Mouse (Mus musculus) lung, embryonic 16.5 days (tissue): ENCODE measurements at regions not wholly inside any gene's neighbourhood (a gene's known extent, or its start where the extent isn't known, plus 50 kb on each side); places are given as distances from the start of the nearest gene placed in this dataset.

ENCODE experiments used
- ATAC-seq: fragments of 200-750 bp; cut with Nextera tagmentation; 2 replicates; pipeline ENCODE4 v1.8.0; 2017; ENCODE audit warnings: low read depth, mild to moderate bottlenecking, moderate library complexity
- H3K27ac ChIP-seq: fragments of 300-500 bp; sonication (generic); 2 replicates; pipeline ENCODE4 v1.5.1; 2014; ENCODE audit warnings: mild to moderate bottlenecking, control low read depth, low read length
- H3K27me3 ChIP-seq: fragments of 300-500 bp; sonication (generic); 2 replicates; pipeline ENCODE4 v1.6.1; 2014; ENCODE audit warnings: low read depth, low read length, mixed read lengths; ENCODE audit not compliant: control insufficient read depth, insufficient read depth
- H3K36me3 ChIP-seq: fragments of 300-500 bp; sonication (generic); 2 replicates; pipeline ENCODE4 v1.6.1; 2014; ENCODE audit warnings: low read length; ENCODE audit not compliant: control insufficient read depth, insufficient read depth
- H3K4me1 ChIP-seq: fragments of 300-500 bp; sonication (generic); replicated peaks from 2 replicates; pipeline ENCODE4 v1.6.1; 2014; ENCODE audit warnings: low read length, mixed read lengths; ENCODE audit not compliant: control insufficient read depth, insufficient read depth
- H3K4me2 ChIP-seq: fragments of 300-500 bp; sonication (generic); 2 replicates; pipeline ENCODE4 v1.6.1; 2014; ENCODE audit warnings: low read depth, low read length, control low read depth
- H3K4me3 ChIP-seq: fragments of 300-500 bp; sonication (generic); 2 replicates; pipeline ENCODE4 v1.5.1; 2014; ENCODE audit warnings: mild to moderate bottlenecking, low read length, control low read depth
- H3K9ac ChIP-seq: fragments of 300-500 bp; sonication (generic); 2 replicates; pipeline ENCODE4 v1.6.1; 2014; ENCODE audit warnings: low read length, control low read depth
- H3K9me3 ChIP-seq: fragments of 300-500 bp; sonication (generic); 2 replicates; pipeline ENCODE4 v1.6.1; 2016; ENCODE audit warnings: low read length; ENCODE audit not compliant: control insufficient read depth
- WGBS: fragments of 180-500 bp; shearing (Covaris S2); extraction: QIAGEN DNeasy Blood & Tissue Kit; methylation state at CpG from one replicate; pipeline ENCODE4 v1.1.7; 2014; 5-methylcytosine and 5-hydroxymethylcytosine counted together

GRCm38 (mm10) chr1:42777416-42777815 is 73.6 kb upstream of the Mrps9 start:
- Histone ChIP-seq H3K4me1 (no peaks in the 10 kb centered on the region), H3K27ac (no peak overlapping the region), H3K4me3 (no peak overlapping the region), H3K9ac (no peak overlapping the region), H3K4me2 (no peak overlapping the region), H3K9me3 (no peaks in the 10 kb centered on the region), H3K36me3 (no peaks in the 10 kb centered on the region), H3K27me3 (no peaks in the 10 kb centered on the region)
- WGBS, result 85% methylated on average over 1 of the region's 1 CpGs
- ATAC-seq, result no peak

- Histone ChIP-seq H3K9me3 (no peaks in the 10 kb centered on the region), H3K36me3 (no peaks in the 10 kb centered on the region), H3K4me3 (no peak overlapping the region), H3K4me1 (no peaks in the 10 kb centered on the region), H3K4me2 (no peak overlapping the region), H3K9ac (no peak overlapping the region), H3K27ac (no peak overlapping the region), H3K27me3 (no peaks in the 10 kb centered on the region)
- no peak for ATAC-seq
- 45% methylated on average over 5 of the region's 5 CpGs for WGBS
Measured at GRCm38 (mm10) chr1:42779761-42780160, 71.3 kb upstream of the Mrps9 start.

- no peaks in the 10 kb centered on the region for H3K9me3 ChIP-seq
- H3K9ac ChIP-seq, result no peak overlapping the region
- H3K4me3 ChIP-seq, result no peak overlapping the region
- no peaks in the 10 kb centered on the region for H3K4me1 ChIP-seq
- WGBS, result 68% methylated on average over 15 of the region's 15 CpGs
- no peak overlapping the region for H3K27ac ChIP-seq
- H3K4me2 ChIP-seq, result no peak overlapping the region
- no peaks in the 10 kb centered on the region for H3K36me3 ChIP-seq
- H3K27me3 ChIP-seq, result no peaks in the 10 kb centered on the region
- no peak for ATAC-seq
Measured at GRCm38 (mm10) chr1:42780266-42780665, 70.8 kb upstream of the Mrps9 start.

- Histone ChIP-seq H3K4me1 (no peaks in the 10 kb centered on the region), H3K36me3 (no peaks in the 10 kb centered on the region), H3K4me3 (no peak overlapping the region), H3K27ac (no peak overlapping the region), H3K4me2 (no peak overlapping the region), H3K9me3 (no peaks in the 10 kb centered on the region), H3K9ac (no peak overlapping the region), H3K27me3 (no peaks in the 10 kb centered on the region)
- WGBS, result 59% methylated on average over 8 of the region's 8 CpGs
- ATAC-seq, result no peak
Measured at GRCm38 (mm10) chr1:42781533-42781932, 69.5 kb upstream of the Mrps9 start.

- ATAC-seq, result no peak
- WGBS, result 78% methylated on average over 7 of the region's 7 CpGs
- H3K9ac ChIP-seq, result no peak overlapping the region
- no peaks in the 10 kb centered on the region for H3K36me3 ChIP-seq
- H3K9me3 ChIP-seq, result no peaks in the 10 kb centered on the region
- H3K4me3 ChIP-seq, result no peak overlapping the region
- H3K4me1 ChIP-seq, result no peaks in the 10 kb centered on the region
- no peaks in the 10 kb centered on the region for H3K27me3 ChIP-seq
- no peak overlapping the region for H3K4me2 ChIP-seq
- no peak overlapping the region for H3K27ac ChIP-seq
Measured at GRCm38 (mm10) chr1:42783072-42783672, 67.9 kb upstream of the Mrps9 start.

- no peak overlapping the region for H3K9ac ChIP-seq
- WGBS, result 30% methylated on average over 7 of the region's 7 CpGs
- H3K4me3 ChIP-seq, result no peak overlapping the region
- no peaks in the 10 kb centered on the region for H3K36me3 ChIP-seq
- H3K27me3 ChIP-seq, result no peaks in the 10 kb centered on the region
- no peak overlapping the region for H3K27ac ChIP-seq
- H3K4me2 ChIP-seq, result no peak overlapping the region
- ATAC-seq, result peak; percentile 81
- no peaks in the 10 kb centered on the region for H3K4me1 ChIP-seq
- no peaks in the 10 kb centered on the region for H3K9me3 ChIP-seq
Measured at GRCm38 (mm10) chr1:42787240-42787639, 63.8 kb upstream of the Mrps9 start.

GRCm38 (mm10) chr1:42788413-42788812 is 62.6 kb upstream of the Mrps9 start:
- Histone ChIP-seq H3K4me3 (no peak overlapping the region), H3K9ac (no peak overlapping the region), H3K27ac (no peak overlapping the region), H3K4me1 (no peaks in the 10 kb centered on the region), H3K36me3 (no peaks in the 10 kb centered on the region), H3K9me3 (peaks cover 2% of the 10 kb centered on the region; the same call in 1 of the 2 replicates), H3K27me3 (no peaks in the 10 kb centered on the region), H3K4me2 (no peak overlapping the region)
- 66% methylated on average over 6 of the region's 6 CpGs for WGBS
- no peak for ATAC-seq
